Mouse (Mus musculus) inflammation-experienced regulatory T-cells, adult 6 months (primary cell): ENCODE results near the gene Pidd1. TPM values are rescaled to one million over a fixed set of nuclear protein-coding genes. Genes with fewer than 3 reads are reported as not detected.
A peak's percentile ranks its signal among the peaks of the same experiment; 100 is the strongest.

Experiments
- ATAC-seq: one replicate; pipeline ENCODE4 v1.8.0; 2017
- polyA plus RNA-seq, 3 experiments: library from polyadenylated mRNA; unstranded; fragments of 100-300 nt; shearing (Covaris generic); gene quantifications; one replicate each; pipeline ENCODE4 v1.2.1; 2017

Gene Pidd1
- polyA plus RNA-seq: 10 to 100 TPM in 2 of 3 experiments, 1 to 10 TPM in 1; 5.8 to 11.5 (median 10.3) TPM

DNA sequence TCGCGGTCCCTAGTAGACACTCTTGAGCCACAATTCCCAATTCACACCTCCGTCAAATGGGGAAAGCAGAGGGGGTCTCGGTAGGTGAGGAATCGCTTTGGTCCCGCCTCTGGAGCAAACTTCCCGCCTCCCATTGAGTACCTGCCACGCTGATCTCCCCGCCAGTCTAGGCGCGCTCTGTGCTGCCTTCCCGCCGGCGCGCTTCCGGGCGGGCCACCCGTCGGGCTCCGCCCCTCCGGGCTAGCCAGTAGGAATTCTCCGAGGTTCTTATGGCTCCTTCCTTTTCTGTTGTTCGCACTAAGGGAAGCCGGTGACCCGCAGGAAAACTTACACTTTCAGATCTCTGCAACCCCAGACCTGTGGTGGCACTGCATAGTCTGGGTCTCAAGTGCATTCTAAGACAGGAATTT, at the start of gene Pidd1:
Gene Pidd1, minus strand, starts transcription at position 198 of the 410 bp plus-strand sequence.
- peak; percentile 36 for ATAC-seq

DNA sequence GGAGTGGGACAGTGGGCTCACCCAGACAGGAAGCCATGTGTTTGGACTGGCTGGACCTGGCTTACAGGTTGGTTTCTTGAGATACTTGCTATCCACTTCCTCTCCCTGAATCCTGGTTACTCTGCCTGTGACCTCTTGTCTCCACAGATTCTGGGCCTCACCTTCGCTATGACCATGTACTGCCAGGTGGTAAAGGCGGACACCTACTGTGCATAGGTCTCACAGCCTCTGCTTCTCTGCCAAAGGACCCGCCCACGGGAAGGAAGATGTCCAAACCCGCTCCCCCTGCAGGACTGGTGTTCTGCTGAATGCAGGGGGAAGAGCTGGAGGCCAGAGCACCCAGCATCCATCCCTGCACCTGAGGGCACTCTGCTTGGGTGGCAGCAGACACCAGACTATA, 48.9 kb upstream of the Pidd1 start:
- no peak for ATAC-seq

DNA sequence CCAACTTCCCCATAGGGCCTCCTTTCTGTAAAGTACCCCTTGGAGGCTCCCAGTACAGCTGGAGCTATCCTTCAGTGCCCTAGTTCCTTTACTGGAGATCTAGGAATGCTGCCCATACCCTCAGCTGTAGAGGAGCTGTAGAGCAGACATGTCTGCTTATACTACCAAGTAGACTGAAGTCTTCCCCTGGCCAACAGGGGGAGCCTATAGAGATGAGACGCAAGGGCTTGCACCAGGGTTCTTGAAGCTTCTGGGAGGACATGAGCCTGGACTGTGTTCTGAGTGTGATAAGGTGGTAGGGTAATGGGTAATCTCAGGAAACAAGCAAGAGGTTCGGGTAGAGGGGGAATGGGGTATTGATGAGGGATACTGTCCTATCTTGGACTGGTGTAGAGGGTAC, 47.3 kb upstream of the Pidd1 start:
- ATAC-seq: no peak

DNA sequence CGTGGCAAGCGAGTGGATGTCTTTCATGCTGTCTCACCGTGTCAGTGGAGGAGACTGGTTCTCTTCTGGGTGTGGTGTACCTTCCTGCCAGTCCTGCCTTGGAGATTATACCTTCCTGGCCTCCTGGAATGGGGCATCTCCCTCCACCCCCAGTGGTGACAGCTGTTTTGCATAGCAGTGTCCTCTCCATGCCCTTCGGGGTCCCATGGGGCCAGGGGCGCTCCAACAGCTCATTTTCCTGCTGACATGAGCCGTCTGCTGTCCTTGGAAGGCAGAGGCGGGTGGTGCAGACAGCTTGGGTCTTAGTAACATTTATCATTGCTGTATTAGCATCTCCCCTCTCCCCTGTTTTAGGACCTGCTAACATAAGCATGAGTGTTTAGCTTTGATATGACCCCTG, 43.3 kb upstream of the Pidd1 start:
- ATAC-seq: no peak

DNA sequence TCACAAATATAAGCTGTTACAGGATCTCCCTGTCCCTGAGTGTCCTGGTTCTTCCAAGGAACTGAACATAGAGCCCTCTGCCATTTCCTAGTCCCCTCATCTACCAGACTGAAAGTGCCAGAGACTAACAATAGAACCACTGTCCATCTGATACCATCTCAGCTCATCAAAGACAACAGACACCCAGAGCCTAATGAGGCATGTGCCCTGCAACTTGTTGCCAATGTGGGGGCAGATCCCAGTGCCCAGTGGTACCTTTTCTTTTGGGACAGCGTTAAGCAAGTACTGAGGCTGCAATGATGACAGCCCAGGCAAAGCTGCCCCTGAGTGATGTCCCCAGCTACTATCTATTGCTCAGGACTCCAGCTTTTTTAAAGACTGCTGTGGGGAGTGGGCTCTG, 42.4 kb upstream of the Pidd1 start:
- no peak for ATAC-seq

DNA sequence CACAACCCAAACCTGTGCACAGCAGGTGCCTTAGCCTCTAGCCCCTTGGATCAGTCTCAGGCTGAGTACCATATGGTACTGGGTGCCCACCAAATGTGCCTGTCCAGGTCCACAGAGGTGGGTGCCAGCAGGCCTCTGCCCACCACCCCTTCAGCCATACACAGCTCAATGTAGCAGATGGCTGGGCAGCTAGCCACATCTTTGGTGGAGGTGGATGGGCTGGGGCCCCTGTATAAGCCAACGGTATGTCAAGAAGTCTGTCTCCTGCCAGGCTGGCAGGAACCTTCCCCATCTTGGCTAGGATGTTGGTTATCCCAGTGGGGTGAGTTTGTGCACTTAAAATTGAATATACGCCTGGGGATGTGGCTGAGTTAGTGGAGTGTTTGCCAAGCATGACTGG, 41.8 kb upstream of the Pidd1 start:
- ATAC-seq: no peak

DNA sequence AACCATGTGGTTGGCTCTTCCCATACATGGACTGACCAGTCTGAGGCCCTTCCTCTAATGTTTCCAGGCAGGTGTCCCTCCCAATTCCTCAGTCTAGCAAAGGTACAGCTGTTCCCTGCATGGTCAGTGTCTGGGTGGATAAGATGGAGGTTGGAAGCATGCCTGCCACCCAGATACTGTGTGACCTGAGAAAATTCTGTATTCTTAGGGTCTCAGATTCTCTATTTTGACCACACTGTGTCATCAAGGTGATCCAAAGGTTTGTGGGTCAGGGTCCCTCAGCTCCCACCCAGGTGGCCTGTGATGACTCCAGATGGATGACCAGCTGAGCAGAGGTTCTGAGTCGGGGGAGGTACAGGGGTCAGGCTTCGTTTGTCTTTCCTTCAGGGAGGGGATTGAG, 41.4 kb upstream of the Pidd1 start:
- ATAC-seq: no peak

DNA sequence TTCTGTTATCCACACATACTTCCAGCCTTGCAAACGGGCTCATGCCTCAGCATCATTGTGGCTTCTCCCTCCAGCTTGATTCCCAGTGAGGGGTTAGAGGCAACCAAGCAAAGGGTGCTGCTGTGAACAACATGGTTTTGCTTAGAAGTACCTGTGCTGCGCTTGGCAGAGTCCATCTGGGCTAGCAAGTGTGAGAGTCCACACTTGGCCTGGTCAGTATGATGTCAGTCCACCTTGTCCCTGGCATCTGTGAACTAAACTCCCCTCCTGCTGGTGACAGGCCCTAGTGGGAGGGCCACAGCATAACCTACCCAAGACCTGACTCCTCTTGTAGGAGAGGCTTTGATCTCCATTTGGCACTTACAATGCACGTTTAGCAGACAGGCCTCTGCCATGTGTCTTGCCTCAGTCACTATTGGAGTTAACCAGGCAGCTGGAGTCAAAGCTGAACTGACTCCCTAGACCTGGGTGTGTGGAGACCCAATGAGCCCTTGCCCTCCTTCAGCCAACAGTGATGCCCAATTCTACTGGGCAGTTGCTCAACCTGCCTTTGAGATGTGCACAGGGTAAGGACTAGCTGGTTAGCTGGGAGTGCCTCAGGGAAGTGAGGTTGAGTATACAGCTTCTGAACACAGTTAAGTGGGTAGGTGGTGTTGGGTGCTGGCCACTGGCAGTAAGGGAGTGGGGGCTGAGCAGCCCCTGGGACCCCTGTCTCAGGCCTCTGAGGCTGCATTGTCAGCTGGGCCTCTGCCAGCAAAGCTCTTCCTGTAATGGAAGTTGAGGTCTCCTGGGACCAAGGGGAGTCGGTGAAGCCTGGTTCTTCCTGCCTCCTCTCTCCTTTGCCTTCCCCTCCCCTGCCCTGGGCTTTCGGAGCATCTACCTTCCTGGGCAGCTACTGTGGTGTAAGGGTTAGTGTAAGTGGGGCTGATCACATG, 40.6 kb upstream of the Pidd1 start:
- no peak for ATAC-seq

DNA sequence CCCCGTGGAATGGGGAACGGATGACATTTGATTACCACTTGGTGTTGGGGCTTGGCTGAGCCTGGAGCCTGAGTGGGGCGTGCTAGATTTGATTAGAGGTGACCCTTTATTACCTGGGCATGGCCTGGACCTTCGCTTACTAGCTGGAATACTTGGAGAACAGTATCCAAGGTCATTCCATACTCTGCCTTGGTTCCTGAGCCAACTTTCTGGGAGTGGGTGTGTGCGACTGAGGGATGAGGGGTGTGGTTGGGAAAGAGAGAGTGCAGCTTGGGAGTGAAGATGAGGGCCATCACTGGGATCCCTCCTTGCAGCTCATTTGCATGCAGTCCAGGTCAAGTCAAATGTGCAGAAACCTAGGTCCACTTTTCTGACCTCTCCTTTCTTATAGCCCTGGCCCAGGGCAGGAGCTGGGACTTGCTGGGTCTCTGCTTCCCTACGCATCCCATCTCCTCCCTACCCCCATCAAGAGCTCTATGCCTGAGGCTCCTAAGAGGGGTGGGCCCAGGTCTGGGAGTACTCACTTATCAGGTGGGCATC, 39.4 kb upstream of the Pidd1 start:
- ATAC-seq: no peak

DNA sequence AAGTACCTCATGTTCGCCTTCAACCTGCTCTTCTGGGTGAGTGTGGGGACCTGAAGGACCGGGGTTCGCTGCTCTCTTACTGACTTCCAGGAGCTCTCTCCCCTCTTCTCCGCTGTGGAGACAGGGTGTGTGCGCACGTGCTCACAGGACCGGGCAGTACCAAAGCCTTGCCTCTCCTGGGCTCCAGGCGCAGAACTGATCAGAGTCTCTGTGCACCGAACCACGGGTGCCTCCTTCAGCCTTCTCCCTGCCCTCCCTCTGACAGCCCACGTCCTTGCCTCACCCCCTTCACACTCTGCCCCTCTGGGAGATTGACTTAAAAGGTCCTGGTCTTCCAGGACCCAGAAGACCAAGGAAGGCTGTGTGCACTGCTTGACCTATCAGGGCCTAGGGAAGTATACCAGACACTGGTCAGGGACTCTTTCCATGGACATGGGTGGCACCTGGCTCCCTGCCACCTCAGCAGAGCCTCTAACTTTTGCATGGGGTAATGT, 38.8 kb upstream of the Pidd1 start:
- no peak for ATAC-seq

DNA sequence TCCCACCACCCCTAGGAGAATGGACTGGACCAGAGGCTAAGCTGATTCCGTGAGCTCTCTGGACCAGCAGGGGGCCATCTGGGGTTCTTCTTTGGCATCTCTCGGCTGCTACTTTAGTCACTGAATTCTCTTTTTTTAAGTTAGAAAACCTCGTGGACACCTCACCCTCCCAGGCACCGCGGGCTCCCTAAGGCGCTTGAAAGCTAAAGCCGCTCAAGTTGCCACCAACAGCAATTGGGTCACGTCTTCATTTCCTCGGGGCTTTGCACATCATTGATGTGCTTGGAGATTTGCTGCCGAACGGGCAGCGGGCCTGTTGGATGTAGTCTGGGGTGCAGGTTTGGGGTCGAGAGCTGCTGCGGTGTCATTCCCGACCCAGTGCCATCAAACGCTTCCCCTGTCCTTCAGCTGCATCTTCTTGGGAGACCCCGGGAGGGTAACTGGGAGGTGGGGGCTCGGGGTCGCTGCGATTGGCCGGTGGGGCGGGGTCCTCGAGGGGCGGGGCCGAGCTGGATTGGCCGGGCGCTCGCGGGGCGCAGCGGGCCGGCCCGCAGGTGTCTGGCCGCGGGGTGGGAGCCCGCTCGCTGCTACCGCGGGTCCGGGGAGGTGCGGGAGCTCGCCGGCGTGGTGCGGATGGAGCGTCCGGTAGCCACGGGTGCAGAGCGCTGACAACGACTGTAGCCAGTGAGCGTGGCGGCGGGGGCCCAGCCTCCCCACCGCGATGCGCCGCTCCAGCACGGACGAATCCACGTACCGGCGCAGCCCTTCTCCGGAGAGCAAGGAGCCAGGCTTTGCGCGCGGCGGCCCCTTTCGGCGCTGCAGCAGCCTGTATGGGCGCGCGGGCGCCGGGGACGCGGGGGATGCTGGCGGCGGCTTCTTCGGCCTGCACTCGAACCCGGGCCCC, 37.9 kb upstream of the Pidd1 start:
- ATAC-seq: peak; percentile 27

DNA sequence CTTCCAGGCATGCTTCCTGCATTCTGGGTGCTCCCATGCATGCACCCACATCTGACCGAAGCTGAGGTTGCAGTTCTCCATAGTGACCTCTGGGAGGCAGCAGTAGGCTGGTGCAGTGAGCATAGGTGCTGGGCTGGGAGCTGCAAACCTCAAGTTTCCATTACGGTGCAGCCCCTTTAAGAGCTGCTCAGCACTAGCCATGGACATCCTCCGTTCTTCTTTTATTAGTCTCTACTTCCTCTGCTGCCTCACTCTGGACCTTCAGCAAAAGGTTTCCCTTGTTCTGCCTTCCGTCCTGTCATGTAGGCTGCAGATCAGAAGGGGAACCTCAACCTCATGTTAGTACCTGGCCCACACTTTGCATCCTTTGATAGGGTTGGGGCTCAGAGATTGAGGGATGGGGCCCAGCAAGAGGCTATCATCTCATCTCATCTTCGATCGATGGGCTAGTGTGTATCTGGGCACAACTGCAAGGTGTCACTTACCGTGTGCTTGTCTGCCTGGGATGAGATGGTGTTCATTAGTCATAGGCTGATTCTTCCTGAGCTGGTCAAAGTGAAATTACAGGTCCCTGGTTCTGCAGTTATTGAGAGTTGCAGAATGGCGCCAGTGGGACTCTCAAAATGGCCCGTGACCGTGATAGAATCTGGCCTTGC, 37.1 kb upstream of the Pidd1 start:
- ATAC-seq: peak; percentile 88

DNA sequence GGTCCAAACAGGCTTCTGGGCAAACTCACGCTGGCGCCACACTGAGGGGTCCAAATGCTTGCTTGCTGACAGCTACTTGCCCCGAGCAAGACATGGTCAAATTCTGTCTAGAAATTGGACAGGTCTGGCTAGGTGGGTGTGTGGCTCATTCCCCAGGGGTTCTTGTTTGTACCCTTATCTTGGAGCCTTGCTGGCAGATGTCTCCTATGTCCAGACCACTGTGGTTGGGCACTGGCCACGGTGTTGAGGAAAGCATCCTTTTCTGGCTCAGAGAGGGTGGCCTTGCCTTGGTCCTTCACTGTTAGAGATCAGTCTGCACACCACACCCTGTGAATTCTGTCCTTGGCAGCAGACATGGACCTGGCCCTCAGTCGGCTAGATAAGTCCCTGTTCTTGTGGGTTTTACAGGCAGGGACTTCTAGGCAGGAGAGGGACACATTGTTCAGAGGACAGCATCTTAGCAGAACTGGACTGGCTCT, 34.5 kb upstream of the Pidd1 start:
- no peak for ATAC-seq

DNA sequence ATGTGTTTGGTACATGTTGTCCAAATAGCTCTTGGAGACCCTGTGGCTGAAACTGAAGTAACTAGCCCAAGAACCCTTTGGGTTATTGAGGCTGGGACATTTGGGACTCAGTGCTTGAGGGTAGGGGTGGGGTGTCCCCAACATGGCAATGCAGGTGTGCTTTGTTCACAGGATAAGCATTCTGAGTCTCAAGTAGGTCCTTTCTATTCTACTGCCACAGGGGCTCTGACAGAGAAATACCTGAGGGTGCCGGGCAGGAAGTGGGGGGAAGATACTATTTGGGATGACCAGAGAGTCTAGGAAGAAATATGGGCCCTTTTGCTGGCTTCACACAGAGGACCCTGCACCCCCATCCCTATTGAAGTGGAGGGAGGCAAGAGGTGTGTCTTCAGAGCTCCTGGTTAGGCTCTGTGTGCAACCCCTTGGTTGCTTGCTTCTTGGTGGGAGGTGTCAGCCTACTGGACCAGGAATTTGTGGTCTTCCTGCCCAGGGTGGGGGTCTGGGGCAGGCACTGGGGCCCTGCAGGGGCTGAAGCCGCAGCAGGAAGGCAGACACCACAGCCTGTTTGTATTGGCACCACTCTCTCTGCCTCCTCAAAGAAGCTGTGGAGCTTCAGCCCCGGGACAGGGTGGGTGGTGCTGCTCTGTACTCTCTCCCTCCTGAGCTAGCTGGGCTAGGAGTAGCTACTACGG, 33.9 kb upstream of the Pidd1 start:
- ATAC-seq: no peak

DNA sequence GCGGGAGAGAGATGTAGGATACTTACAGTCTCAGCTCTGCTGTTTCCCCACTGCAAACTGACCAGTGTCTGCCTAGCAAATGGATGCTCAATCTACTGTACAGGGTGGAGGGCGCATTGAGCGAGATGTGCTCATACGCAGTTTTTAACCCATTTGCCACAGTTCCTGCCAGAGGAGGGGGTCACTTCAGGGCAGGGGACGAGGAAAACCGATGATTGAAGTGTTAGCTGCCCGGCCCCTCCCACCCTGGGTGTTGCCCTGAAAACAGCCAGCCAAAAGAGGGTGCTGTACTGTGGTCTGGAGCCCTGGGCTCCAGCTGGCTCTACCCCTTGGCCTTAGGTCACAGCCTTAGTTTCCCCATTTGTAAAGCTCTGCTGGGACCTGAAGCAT, 33.2 kb upstream of the Pidd1 start:
- no peak for ATAC-seq

DNA sequence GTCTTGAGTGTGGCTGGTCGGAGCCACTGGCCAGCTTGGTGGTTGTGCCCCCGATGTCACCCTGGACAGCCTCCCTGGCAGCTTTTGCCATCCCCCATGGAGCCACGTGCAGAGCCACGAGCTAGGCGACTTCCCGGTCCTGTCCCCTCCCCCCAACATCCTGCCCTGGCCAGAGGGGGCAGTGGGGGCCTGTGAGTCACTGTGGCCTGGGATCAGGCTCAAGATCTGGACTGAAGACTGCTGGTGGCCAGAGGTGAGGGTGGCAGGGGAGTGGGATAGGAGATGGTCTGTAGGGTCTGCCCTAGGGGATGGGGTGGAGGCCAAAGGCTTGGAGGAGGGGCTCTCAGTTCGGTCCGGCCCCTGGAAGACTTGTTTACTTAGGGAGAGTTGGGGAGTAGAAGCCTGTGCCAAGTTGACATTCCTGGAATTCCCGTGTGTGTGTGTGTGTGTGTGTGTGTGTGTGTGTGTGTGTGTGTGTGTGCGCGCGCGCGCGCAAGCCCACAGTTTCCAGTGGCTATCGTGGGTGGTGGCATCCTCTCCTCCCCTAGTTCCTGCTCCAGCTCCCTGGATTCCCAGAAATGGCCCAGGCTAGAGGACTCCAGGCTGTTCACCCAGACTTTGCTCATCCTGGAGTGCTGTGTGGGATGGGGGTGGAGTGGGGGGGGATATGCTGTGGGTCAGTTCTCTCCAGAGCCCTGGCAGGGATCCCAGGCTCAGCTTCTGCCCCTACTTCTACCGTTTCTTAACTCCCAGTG, 32.6 kb upstream of the Pidd1 start:
- no peak for ATAC-seq

DNA sequence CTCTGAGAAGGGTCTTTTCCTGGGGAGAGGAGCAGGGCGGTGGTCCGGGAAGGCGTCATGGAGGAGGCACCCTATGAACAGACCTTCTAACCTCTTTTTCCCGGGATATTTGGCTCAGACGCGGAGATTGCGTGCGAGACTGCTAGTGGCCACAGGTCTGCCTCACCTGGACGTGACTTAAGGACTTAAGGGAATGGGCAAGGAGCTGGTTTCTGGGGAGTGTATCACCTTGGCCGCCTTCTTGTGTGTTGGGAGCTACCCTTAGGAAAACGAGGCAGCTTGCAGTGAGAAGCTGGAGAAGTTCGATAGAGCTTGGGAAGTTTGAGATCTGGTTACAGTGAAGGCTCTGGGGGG, 32.0 kb upstream of the Pidd1 start:
- no peak for ATAC-seq

DNA sequence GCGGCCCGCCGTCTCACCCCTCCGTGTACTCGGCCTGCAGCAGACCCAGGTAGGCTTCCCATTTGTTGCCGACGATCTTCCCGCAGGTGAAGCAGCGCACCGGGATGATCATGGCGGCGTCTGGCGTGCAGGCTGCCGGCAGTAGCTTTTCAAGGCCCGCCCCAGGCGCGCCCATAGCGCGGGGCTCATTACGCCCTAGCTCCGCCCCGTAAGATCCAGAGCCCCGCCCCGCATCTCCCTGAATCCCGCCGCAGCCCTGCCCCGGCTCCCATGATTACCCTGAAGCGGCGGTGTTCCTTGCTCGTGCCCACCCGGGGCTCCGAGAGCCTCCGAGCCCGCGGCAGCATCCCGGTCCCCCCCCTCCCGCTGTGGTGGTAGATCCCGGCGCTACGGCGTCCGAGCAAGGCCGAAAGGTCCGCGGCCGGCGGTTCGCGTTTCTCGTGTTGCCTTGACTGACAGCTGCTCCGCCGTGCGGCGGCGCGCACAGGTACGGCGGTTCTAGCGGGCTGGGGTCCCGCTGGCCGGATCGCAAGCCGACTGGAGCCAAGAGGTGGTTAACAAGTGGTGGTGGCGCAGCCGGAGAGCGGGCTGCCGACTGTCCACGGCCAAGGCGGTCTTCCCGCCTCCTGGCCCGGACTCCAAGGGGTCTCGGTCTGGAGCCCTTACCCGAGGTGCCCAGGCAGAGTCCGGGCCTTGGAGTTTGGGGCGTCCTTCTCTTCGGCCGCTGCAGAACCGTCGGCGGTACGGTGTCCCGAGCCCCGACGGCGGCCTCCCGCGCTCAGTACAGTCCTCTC, 31.4 kb upstream of the Pidd1 start, which contains the start of the genes Polr2l and Tspan4:
Gene Polr2l, minus strand, starts transcription at position 122 of the 794 bp plus-strand sequence.
Gene Tspan4, plus strand, starts transcription at position 230 of the 794 bp plus-strand sequence.
- ATAC-seq: peak; percentile 89

DNA sequence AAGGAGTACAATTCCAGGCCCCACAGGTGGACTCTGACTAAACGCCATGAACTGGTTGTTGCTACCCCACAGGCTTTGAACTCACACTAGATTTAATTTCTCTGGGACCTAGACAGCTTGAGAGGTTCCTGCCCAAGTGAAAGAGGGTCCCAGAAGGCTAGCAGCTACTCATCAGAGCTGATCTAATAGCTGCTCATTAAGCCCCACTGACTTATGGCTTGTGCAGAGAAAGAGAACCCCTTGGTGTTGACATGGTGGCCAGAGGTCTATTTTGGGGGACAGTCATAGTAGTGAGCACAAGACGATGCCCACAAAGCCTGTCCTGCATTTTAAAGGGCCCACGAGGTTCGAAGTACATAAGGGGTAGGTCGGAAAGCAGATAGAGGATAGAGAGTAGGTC, 30.3 kb upstream of the Pidd1 start:
- no peak for ATAC-seq

DNA sequence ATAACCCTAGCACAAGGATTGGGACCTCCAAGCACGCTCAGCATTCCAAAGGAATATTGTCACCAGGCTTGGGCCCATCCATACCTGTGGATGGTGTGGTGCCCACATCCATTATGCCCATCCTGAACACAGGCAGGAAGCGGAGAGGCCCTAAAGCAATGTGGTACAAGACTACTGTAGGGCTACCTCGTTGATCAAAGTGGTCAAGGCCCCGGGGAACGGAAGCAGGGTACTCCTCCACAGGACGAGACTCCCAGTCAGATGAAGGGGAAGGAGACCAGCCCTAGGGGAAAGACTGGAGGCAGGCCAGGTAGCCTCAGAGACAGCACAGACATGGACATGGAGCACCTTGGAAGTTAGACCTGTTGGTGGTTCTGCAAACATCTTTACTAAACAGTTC, 28.9 kb upstream of the Pidd1 start:
- ATAC-seq: no peak
